Mouse (Mus musculus): ENCODE results near the gene G430095P16Rik. TPM values are rescaled to one million over a fixed set of nuclear protein-coding genes. Genes with fewer than 3 reads are reported as not detected.

The G430095P16Rik gene
- total RNA-seq, 2 experiments from 2014 or later = not detected

DNA sequence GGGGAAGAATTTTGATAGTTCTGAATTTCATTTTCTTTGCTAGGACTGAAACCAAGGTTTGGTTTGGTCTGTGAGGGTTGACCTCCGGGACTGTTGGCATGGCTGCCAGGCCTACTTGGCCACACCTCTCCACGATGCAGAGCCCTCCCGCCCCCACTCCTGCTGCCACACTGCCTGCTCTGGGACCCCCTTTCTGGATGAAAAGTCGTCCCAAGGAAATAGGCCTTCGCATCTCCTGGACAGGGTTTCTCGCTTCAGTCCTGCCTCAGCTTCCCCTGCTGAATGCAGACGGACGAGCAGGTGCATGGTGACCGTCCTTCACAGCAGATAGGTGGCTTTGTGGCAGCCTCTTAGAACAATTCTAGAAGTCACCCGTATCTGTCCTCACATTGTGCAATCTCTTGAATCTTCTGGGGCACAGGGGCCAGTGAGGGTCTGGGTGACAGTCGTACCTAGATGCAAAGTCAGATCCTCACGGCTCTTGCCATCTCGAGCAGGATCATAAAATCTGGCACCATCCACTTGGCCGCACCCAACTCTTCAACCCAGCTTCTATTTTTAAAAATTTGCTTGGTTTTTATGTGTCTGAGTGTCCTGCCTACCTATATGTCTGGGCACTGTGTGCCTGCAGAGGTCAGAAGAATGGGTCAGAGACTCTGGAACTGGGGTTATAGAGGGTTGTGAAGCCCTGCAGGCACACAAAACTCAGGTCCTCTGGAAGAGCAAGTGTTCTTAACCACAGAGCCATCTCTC lies 45.7 kb downstream of the G430095P16Rik start:
- DNase-seq (ENCODE audit: low spot score in 2 of 2) = no peak

DNA sequence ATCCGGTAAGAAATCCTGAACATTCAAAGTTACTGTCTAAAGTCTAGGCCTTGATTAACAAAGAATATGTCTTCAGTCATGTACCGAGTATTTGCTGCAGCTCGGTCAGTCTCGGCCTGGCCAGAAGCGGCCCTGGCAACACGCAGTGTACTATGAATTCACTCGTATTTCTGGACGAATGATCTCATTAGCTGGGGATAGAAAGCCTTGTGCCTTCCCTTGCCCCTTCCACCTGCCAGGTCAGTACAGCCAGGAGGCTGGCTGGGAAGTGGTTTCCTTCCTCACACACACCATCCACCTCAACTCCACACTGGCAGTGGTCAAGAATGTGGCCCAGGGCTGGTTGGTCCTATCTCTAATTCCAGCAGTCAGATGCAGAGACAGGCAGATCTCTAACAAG lies 46.5 kb downstream of the G430095P16Rik start:
- no peak for DNase-seq (ENCODE audit: low spot score in 2 of 2)

- DNase-seq (ENCODE audit: low spot score in 2 of 2) = no peak
These were observed 47.5 kb downstream of the G430095P16Rik start for GRCm38 (mm10) chr8:84770100-84770953.

DNA sequence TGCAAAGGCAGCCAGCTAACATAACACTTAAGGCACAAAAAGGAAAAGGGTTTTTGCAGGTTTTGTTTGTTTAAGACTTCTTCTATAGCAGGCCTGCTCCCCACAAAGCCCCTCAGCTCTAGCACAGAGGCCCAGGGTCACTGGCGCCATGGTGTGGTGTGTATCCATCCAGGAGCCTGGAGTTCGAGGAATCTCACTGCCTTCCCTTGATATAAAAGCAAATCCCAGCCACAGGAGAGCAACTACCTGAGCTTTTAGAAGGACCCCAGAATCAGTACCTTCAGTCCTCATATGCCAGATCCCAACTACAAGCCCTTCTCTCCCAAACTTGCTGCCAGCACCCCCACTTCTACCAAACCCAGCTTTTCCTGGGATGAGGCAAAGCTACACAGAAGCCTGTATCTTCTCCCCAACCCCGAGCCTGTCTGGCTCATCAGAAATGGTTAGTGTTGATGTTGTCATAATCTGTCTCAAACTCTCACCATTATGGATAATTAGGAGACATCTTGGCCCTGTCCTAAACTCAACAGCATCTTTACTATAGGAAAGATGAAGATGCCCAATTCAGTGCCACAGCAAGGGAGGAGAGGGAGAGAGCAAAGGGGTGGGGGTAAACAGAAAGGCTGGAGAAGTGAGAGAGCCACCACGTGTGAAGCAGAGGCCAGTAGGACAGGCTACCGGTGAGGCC lies 48.3 kb downstream of the G430095P16Rik start:
- DNase-seq (ENCODE audit: low spot score in 2 of 2) = no peak

DNA sequence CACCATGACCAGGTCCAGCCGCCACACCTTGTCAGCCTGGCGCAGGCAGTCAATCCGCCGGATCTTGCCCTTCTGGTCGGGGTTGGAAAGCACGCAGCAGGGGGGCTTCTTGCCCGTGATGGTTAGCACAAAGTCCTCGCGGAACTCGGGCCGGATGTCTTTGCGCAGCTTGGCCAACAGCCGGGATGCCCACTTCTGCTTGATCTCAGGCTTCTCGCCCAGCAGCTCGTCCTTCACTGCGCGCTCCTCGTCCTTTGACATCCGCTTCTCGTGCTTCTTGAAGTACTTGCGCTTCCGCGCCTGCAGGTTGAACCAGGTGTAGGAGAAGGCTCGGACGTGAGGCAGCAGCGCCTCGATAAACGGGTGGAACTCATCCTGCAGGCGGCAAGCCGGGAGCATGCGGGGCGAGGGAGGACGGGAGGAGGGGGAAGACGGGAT lies 49.2 kb downstream of the G430095P16Rik start:
- peak in 1 of 2 experiments; percentile 44 for DNase-seq (ENCODE audit: low spot score in 2 of 2)

GRCm38 (mm10) chr8:84772628-84773027 lies 49.8 kb downstream of the G430095P16Rik start:
- DNase-seq (ENCODE audit: low spot score in 2 of 2) = no peak

GRCm38 (mm10) chr8:84773304-84773703 lies 50.5 kb downstream of the G430095P16Rik start:
- peak in 1 of 2 experiments; percentile 80 for DNase-seq (ENCODE audit: low spot score in 2 of 2)

- DNase-seq (ENCODE audit: low spot score in 2 of 2) = peak; percentile 74 to 91
These were observed 51.0 kb downstream of the G430095P16Rik start for GRCm38 (mm10) chr8:84773833-84774232.

- peak; percentile 79 to 88 for DNase-seq (ENCODE audit: low spot score in 2 of 2)
These were observed 51.7 kb downstream of the G430095P16Rik start for GRCm38 (mm10) chr8:84774473-84774911.

DNA sequence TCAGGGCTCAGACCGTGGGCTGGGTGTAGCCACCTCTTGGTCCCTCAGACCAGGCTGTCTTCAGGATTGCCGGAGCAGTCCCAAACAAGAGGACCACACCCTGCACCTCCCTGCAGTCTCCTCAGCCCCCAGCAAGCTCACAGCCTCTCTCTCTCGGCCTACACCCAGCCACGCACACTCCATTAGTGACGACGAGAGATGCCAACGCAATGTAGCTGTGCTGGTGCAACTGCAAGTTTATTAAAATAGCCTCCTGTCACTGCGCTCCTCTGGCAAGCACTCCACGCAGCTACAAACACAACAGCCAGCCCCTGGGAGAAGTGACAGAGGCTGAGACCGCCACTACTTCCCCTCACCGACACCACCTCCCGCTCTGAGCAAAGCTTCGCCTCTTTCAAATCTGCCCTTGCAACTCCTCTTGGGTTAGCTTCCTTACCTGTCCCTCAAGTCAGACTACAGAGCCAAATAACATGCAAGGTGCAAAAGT lies 52.3 kb downstream of the G430095P16Rik start:
- peak; percentile 72 to 75 for DNase-seq (ENCODE audit: low spot score in 2 of 2)

- no peak for DNase-seq (ENCODE audit: low spot score in 2 of 2)
These were observed 52.9 kb downstream of the G430095P16Rik start for GRCm38 (mm10) chr8:84775621-84776113.

Other genes with a start within 250 kb of the G430095P16Rik start
- gene Ier2, start 60.2 kb upstream of the G430095P16Rik start, total RNA-seq (2021) = 10 to 100 TPM in 1 of 2 experiments, 1 to 10 TPM in 1; 9.5 to 12.5 TPM
- gene Trmt1, start 36.7 kb upstream of the G430095P16Rik start, total RNA-seq (2021) = 10 to 100 TPM; 82.9 to 97.3 TPM
- 10 to 100 TPM; 84.0 to 85.6 TPM for gene Nacc1, start 35.1 kb upstream of the G430095P16Rik start, total RNA-seq (2021)
- gene Lyl1, start 21.6 kb upstream of the G430095P16Rik start, total RNA-seq (2021) = 1 to 10 TPM; 3.4 to 4.2 TPM
- gene Nfix, start 77.3 kb downstream of the G430095P16Rik start, total RNA-seq (2021) = 100 to 1,000 TPM; 519 to 562 TPM
- 1 to 10 TPM; 7.4 to 8.6 TPM for gene Dand5, start 99.8 kb downstream of the G430095P16Rik start, total RNA-seq (2021)
- 10 to 100 TPM; 19.4 to 20.4 TPM for gene Gadd45gip1, start 108.5 kb downstream of the G430095P16Rik start, total RNA-seq (2021)
- gene Rad23a, start 117.7 kb downstream of the G430095P16Rik start, total RNA-seq (2021) = 10 to 100 TPM; 59.4 to 64.8 TPM
- 100 to 1,000 TPM; 453 to 590 TPM for gene Calr, start 123.9 kb downstream of the G430095P16Rik start, total RNA-seq (2021)
- gene Farsa, start 134.0 kb downstream of the G430095P16Rik start, total RNA-seq (2021) = 10 to 100 TPM; 55.3 to 58.4 TPM
- gene Syce2, start 149.1 kb downstream of the G430095P16Rik start, total RNA-seq (2021) = 10 to 100 TPM; 21.4 to 24.5 TPM
- 10 to 100 TPM; 35.0 to 35.6 TPM for gene Gcdh, start 170.9 kb downstream of the G430095P16Rik start, total RNA-seq (2021)
- gene Klf1, start 178.9 kb downstream of the G430095P16Rik start, total RNA-seq (2021) = not detected
- gene Dnase2a, start 185.6 kb downstream of the G430095P16Rik start, total RNA-seq (2021) = 1 to 10 TPM; 4.0 TPM
- gene Mast1, start 214.4 kb downstream of the G430095P16Rik start, total RNA-seq (2021) = 100 to 1,000 TPM; 127 to 140 TPM
- gene Rtbdn, start 224.0 kb downstream of the G430095P16Rik start, total RNA-seq (2021) = 1 to 10 TPM; 1.5 to 1.8 TPM
- not detected for gene Gm49661, start 246.4 kb downstream of the G430095P16Rik start, total RNA-seq (2021)
- 100 to 1,000 TPM; 417 to 431 TPM for gene Prdx2, start 246.6 kb downstream of the G430095P16Rik start, total RNA-seq (2021)
- gene Rnaseh2a, start 246.8 kb downstream of the G430095P16Rik start, total RNA-seq (2021) = 10 to 100 TPM; 34.3 to 34.4 TPM